Mouse (Mus musculus) cerebellum, postnatal 14 days (tissue): ENCODE results near the gene Sbf2.
"Not testable (repeated sequence)": the region's sequence is repeated elsewhere in the genome, so short reads cannot be mapped to it uniquely, and the experiment has no call there.

Experiments used
- DNase-seq, 2 experiments: peaks; one replicate each; pipeline ENCODE4 v3.0.0; 2021; ENCODE audit warnings: mixed read lengths in 2 of 2

The Sbf2 gene

GRCm38 (mm10) chr7:110614133-110615063 is at the start of gene Sbf2:
Gene Sbf2 (minus strand): TSS chr7:110614922.
- DNase-seq: peak; percentile 83 to 86

GRCm38 (mm10) chr7:110658378-110658928 is 43.7 kb upstream of the Sbf2 start:
- no peak for DNase-seq

- DNase-seq: no peak
Measured at GRCm38 (mm10) chr7:110655966-110656365, 41.2 kb upstream of the Sbf2 start.

- DNase-seq: no peak
Measured at GRCm38 (mm10) chr7:110655230-110655629, 40.5 kb upstream of the Sbf2 start.

GRCm38 (mm10) chr7:110651091-110651490 is 36.4 kb upstream of the Sbf2 start:
- DNase-seq: peak in 1 of 2 experiments; percentile 21

DNA sequence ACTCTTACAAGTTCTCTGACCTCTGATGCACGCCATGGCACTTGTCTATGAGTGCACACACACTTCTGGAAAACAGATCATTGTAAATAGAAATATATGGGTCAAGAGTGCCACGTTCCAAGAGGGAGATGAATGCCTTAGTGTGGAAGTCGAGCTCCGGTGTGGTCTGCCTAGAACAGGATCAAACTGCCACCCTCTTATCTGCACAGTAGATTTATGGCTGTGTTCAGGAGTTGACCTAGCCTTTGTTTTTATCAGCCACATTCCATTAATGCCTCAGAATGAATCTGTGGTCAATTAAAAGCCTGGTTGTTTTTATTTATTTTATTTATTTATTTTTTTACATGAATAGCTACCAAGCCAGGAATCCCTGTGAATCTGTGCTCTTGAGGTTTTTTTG is 35.8 kb upstream of the Sbf2 start:
- no peak for DNase-seq

GRCm38 (mm10) chr7:110649133-110649987 is 34.6 kb upstream of the Sbf2 start:
- no peak for DNase-seq

DNA sequence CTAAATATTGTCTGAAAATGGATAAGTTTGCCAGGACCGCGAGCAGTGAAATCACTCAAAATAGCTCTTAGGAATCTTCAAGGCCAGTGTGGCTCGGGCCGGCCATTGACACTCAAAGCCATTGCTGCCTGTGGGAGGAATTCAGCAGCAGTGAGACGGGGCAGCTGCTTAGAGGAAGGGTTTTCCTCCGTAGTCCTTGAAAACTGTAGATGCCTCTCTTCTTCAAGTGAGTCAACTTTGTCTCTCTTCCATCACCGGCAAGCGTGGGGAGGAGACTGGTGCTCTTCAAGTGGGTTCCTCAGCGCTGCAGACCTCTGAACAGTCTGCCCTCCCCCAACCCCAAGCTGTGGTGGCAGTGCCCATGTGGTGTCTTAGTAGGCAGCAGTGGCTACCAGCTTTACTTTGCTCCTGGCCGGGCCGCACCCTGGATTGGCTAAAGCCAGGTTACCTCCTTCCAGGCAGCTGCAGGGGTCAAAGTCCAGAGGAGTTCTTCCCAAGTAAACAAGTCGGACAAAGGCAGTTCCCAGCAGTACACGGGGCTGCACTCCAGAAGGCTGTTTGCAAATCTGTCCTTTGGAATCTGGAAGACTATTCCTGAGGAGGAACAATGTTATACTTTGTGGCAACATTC is 33.8 kb upstream of the Sbf2 start:
- no peak for DNase-seq

- DNase-seq: no peak
Measured at GRCm38 (mm10) chr7:110647559-110648454, 33.1 kb upstream of the Sbf2 start.

DNA sequence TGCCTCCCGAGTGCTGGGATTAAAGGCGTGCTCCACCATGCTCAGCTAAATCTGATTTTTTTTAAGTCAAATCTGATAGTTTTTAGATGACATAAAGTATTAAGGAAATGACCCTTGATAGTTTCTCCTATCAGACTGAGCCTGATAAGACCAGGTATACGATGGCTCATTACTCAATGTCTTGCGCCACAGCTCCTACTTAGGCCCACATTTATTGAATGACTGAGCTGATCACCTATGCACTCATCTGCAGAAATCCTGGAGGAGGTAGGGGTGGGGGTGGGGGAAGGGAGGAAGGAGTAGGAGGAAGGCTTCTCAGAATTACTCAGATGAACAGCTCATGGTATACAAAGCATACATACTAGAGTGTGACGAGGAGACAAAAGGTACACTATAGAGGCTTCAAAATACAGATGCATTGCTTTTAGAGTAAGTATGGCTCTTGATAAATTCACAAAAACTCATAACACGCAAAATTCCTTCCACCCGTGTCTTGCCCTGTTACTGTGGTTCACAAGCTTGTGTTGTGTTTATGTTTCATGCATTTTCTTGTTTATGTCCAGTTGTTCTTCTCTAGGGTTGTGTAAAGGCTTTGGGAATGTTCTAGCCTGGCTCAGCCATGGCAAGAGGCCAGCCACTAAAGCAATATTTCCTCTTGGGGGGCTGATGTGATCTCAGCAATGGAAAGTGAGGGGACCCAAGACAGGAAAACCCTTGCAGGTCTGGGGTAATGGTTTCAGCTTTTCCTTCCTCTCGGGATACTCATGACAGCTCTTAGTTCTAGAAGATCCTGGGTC is 32.1 kb upstream of the Sbf2 start:
- no peak for DNase-seq

DNA sequence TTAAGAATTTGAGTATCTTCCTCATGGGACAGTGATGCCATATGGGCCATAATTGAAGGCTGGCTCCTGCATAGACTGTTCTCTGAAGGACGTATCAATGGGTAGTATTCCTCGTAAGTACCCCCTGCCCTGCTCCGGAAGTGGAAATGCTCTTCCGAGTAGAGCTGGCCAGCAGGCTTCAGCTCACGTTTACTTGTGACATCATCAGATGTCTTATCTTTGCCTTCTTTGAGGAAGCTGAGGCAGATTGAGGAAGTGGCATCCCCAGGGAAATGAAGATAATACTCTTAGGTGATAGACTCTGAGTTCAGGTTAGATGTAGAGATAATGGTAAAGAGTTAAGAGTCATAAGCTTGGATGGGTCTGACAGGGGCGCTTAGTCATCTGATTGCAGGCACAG is 31.1 kb upstream of the Sbf2 start:
- no peak for DNase-seq

DNA sequence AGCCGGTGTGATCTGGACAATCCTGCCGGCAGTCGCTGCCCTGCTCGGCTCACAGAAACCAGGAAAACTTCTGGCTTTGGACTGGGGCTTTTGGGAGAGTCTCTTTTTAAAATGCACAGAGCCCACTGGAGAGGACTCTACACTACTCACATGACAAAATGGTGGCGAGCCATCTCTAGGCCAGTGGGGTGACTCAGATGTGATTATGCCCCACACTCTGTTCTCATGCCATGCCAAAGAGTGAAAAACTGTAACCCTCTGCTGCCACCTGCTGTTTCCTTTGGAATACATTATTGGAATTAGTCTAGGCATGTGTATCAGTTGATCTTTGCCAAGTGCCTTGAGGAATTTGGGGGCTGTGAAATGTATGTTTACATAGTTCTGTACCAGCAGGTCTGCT is 30.6 kb upstream of the Sbf2 start:
- DNase-seq: peak; percentile 83 to 85

- not testable (repeated sequence) for DNase-seq
Measured at GRCm38 (mm10) chr7:110639958-110640357, 25.2 kb upstream of the Sbf2 start.

DNA sequence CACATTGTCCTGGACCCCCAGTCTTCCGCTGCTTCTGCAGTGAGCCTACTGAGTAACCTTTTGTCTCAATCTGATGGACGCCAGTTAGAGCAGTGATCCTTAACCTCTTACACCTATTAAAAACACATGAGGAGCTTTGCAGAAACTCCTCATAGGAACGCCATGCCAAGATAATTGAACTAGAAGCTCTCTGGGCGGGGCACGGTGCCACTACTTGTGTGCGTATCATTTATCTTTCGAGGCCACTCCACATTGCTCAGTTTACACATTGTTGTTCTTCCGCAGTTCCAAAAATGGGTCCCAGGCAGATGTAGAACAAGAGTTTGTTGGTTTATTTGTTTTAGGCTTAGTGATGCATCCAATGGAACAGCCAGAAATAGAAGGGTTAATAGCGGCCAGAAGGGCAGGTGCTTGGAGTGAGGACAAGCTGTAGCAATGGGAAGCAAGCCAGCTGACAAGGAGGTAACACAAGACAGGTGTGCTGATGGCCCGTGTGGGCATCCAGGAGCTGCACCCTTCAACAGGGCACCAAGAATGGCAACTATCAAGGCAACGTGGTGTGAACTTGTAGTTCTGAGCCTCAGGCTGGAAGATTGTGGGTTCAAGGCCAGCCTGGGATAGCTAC is 24.7 kb upstream of the Sbf2 start:
- DNase-seq: peak; percentile 38 to 45

- DNase-seq: peak; percentile 69 to 75
Measured at GRCm38 (mm10) chr7:110638305-110639110, 23.8 kb upstream of the Sbf2 start.

- no peak for DNase-seq
Measured at GRCm38 (mm10) chr7:110636559-110636958, 21.8 kb upstream of the Sbf2 start.

GRCm38 (mm10) chr7:110635929-110636328 is 21.2 kb upstream of the Sbf2 start:
- no peak for DNase-seq

GRCm38 (mm10) chr7:110631136-110631888 is 16.6 kb upstream of the Sbf2 start:
- DNase-seq: peak; percentile 30 to 38
